Mouse (Mus musculus) erythroblast, embryonic 14.5 days (primary cell): Measurements from ENCODE around the gene Hivep2. TPM values are rescaled to one million over a fixed set of nuclear protein-coding genes. Genes with fewer than 3 reads are reported as not detected.

Experiments
- H3K27me3 ChIP-seq: 2 replicates; pipeline ENCODE4 v1.6.1; 2012; ENCODE audit warnings: inconsistent platforms; ENCODE audit not compliant: control insufficient read depth
- H3K36me3 ChIP-seq: 2 replicates; pipeline ENCODE4 v1.6.1; 2012; ENCODE audit warnings: mild to moderate bottlenecking, inconsistent platforms; ENCODE audit not compliant: control insufficient read depth
- H3K4me1 ChIP-seq: 2 replicates; pipeline ENCODE4 v1.6.1; 2012; ENCODE audit warnings: inconsistent platforms; ENCODE audit not compliant: control insufficient read depth
- H3K4me3 ChIP-seq: replicated peaks from 2 replicates; pipeline ENCODE3; 2012; ENCODE audit warnings: moderate library complexity, mild to moderate bottlenecking, inconsistent platforms
- H3K9me3 ChIP-seq: 2 replicates; pipeline ENCODE4 v1.6.1; 2012; ENCODE audit warnings: low read length, inconsistent platforms, mixed read lengths; ENCODE audit not compliant: control insufficient read depth
- GATA1 ChIP-seq: IDR thresholded peaks from 2 replicates; pipeline ENCODE4 v1.6.1; 2012; ENCODE audit warnings: low read length, inconsistent platforms, mixed read lengths
- TAL1 ChIP-seq: IDR thresholded peaks from 3 replicates; pipeline ENCODE4 v1.6.1; 2012; ENCODE audit warnings: low read length, inconsistent platforms, mixed read lengths
- polyA plus RNA-seq: library from polyadenylated mRNA; stranded (reverse); fragments of >175 nt; gene quantifications from 2 replicates; pipeline ENCODE4 v1.2.3, GENCODE M21; 2012

The Hivep2 gene
- polyA plus RNA-seq, 1 experiment = not detected

GRCm38 (mm10) chr10:14131307-14131706 lies 165.4 kb downstream of the Hivep2 start:
- Histone ChIP-seq H3K9me3 (no peaks in the 10 kb centered on the region), H3K4me1 (no peaks in the 10 kb centered on the region), H3K4me3 (no peak overlapping the region), H3K36me3 (no peaks in the 10 kb centered on the region), H3K27me3 (no peaks in the 10 kb centered on the region)
- TF ChIP-seq TAL1 (no peak), GATA1 (no peak)

GRCm38 (mm10) chr10:14132061-14132460 lies 166.2 kb downstream of the Hivep2 start:
- no peaks in the 10 kb centered on the region for H3K36me3 ChIP-seq
- TF ChIP-seq TAL1 = no peak
- TF ChIP-seq GATA1 = no peak

GRCm38 (mm10) chr10:14132937-14133336 lies 167.1 kb downstream of the Hivep2 start:
- TF ChIP-seq TAL1 (no peak), GATA1 (no peak)
- Histone ChIP-seq H3K9me3 (no peaks in the 10 kb centered on the region), H3K4me3 (no peak overlapping the region), H3K4me1 (no peaks in the 10 kb centered on the region), H3K27me3 (no peaks in the 10 kb centered on the region), H3K36me3 (no peaks in the 10 kb centered on the region)

More at GRCm38 (mm10) chr10:14132061-14132460, 166.2 kb downstream of the Hivep2 start:
- Histone ChIP-seq H3K4me3 (no peak overlapping the region), H3K9me3 (no peaks in the 10 kb centered on the region), H3K4me1 (no peaks in the 10 kb centered on the region), H3K27me3 (no peaks in the 10 kb centered on the region)

DNA sequence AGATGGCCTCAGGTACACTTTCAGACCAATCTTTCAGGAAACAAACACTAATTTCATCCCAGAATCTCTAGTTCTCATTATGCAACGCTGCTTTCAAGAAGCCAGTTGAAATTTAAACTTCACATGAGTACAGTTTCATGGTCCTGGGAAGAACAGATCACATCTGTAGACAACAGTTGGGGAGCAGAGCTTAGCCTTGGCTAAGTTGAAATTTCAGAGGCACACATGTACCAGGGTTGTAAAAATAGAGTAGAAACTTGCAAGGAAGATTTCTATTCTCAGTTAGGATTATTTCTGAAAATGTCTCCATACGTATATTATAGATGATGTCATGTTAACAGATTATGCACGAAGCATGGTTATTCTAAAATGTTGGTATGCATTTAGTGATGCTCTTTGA lies 172.8 kb downstream of the Hivep2 start:
- TF ChIP-seq TAL1 (no peak), GATA1 (no peak)
- Histone ChIP-seq H3K4me3 (no peak overlapping the region), H3K9me3 (no peaks in the 10 kb centered on the region), H3K4me1 (no peaks in the 10 kb centered on the region), H3K36me3 (no peaks in the 10 kb centered on the region), H3K27me3 (no peaks in the 10 kb centered on the region)

DNA sequence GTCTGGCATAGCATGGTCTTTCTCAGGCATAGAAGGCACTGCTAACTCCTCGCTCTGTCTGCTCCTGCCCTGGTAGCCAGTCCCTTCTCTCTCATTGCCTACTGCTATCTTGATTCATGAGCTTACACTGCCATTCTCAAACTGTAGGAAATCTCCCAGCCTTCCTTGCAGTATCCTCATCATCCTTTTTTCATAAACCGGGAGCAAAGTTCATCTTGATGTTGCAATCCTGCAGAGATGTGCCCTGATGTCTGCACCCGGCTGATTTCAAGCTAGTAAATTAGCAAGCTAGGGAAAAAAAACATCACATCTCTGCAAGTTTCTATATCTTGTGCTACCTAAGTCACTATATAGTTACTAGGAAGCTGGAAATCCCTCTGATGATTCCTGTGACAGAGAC lies 179.0 kb downstream of the Hivep2 start:
- Histone ChIP-seq H3K36me3 (no peaks in the 10 kb centered on the region), H3K4me3 (no peak overlapping the region), H3K4me1 (no peaks in the 10 kb centered on the region), H3K9me3 (no peaks in the 10 kb centered on the region), H3K27me3 (no peaks in the 10 kb centered on the region)
- TF ChIP-seq TAL1 (no peak), GATA1 (no peak)

- TF ChIP-seq TAL1 (no peak), GATA1 (no peak)
- Histone ChIP-seq H3K4me3 (no peak overlapping the region), H3K27me3 (no peaks in the 10 kb centered on the region), H3K9me3 (no peaks in the 10 kb centered on the region), H3K36me3 (no peaks in the 10 kb centered on the region), H3K4me1 (no peaks in the 10 kb centered on the region)
Observed at GRCm38 (mm10) chr10:14164829-14165228, 199.0 kb downstream of the Hivep2 start.

GRCm38 (mm10) chr10:14168197-14168844 lies 202.4 kb downstream of the Hivep2 start:
- H3K9me3 ChIP-seq = no peaks in the 10 kb centered on the region
- H3K27me3 ChIP-seq = no peaks in the 10 kb centered on the region
- no peak overlapping the region for H3K4me3 ChIP-seq
- no peak for TF ChIP-seq TAL1
- TF ChIP-seq GATA1 = no peak
- H3K36me3 ChIP-seq = no peaks in the 10 kb centered on the region
- no peaks in the 10 kb centered on the region for H3K4me1 ChIP-seq

DNA sequence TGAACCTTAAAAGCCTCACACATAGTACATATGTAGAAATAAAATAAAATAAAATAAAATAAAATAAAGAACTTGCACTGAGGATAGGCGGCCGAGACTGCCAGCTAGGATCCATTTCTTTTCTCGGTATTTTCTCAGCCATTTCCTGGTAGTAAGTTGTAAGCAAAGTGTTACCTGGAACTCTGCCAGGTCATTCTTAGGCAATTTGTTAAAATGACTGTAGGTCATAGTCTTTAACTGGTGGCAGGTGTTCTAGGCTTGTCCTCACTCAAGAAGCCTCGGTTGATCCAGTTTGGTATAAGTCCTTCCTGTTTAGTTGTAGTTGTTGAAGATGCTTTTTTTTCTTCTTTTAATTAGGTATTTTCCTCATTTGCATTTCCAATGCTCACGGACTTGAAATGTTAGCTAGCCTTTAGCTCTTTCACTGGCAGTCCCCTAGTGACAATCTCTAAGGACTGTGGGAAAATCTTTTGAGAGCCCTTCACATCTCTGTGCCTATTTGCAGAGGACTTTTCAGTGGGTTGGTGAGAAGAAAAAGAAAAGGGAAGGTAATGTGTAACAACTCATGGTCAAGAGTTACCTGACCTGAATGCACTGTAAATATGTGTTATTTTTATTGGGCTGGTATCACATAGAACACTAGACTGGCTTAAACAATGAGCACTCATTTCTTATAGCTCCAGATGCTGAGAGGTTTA lies 203.1 kb downstream of the Hivep2 start:
- Histone ChIP-seq H3K27me3 (no peaks in the 10 kb centered on the region), H3K4me3 (no peak overlapping the region), H3K36me3 (no peaks in the 10 kb centered on the region), H3K9me3 (no peaks in the 10 kb centered on the region), H3K4me1 (no peaks in the 10 kb centered on the region)
- TF ChIP-seq GATA1 (no peak), TAL1 (no peak)

DNA sequence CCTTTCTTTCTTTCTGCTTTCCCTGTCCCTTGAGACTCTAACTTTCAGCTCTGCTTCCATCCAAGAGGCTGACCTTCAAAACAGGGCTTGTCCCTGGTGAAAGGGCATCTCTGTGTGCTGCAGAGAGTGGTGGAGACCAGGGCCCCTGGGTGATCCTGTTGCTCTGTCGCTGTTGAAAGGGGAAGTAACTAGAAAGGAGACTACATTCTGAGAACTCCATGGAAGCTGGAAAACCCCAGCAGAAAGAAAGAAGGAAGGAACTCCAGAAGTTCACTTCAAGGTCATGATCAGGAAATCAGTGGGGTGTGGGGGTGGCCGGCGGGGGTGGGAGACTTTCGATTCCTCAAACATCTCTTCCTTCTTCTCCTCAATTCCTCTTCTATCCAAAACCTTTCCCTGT lies 208.2 kb downstream of the Hivep2 start:
- Histone ChIP-seq H3K4me3 (no peak overlapping the region), H3K9me3 (no peaks in the 10 kb centered on the region), H3K4me1 (no peaks in the 10 kb centered on the region), H3K36me3 (no peaks in the 10 kb centered on the region), H3K27me3 (no peaks in the 10 kb centered on the region)
- no peak for TF ChIP-seq GATA1
- no peak for TF ChIP-seq TAL1
